ENCODE assay signal across 9 mouse cellular contexts in the genomic region with DNA sequence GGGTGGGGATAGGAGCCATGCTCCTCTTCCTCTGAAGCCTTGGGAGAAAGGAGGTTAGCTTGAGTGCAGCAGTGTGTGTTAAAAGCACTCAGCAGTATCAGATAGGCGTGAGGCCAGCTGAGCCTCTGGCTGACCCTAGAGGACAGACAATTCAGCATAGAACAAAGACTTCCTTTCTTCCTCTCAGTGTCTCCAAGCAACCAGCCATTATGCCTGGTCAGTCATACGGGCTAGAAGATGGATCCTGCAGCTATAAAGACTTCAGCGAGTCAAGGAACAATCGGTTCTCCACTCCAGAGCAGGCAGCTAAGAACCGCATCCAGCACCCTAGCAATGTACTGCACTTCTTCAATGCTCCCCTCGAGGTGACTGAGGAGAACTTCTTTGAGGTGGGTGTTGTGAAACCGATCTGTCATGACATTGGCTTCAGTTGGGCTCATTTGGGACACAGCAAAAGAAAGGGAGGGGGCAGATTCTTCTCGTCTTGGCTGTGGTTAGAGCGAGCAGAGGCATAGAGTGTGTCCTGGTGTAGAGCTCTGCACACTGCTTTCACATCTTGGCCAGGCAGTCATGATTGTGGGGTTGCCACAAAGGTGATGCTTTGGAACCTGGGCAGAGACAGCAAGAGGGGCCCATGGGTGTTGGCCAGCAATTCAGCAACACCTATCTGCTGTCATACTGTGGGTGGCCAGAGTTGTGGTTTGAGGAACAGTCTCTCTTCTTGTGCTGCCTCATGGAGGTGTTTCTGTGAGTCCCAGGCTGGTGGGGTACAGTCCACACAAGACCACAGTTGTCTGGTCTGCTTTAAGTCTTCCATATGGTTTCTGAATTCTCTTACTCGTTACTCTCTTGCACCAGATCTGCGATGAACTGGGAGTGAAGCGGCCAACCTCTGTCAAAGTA. TPM values are rescaled to one million over a fixed set of nuclear protein-coding genes. Genes with fewer than 3 reads are reported as not detected.
A peak's percentile ranks its signal among the peaks of the same experiment; 100 is the strongest.
DNase-seq lines count a peak whose midpoint lies in the region; ATAC-seq and TF ChIP-seq lines count a peak whose summit lies in the region.
"Had no signal": no experiment of that assay in that cellular context is flagged by ENCODE, and none has a peak within 500 bp of the region (broad histone marks: within the 10 kb centered on the region; RNA-seq: fewer than 3 reads in every experiment).

No protein-coding gene starts in this region.

- no peaks in the 10 kb centered on the region for H3K27me3 ChIP-seq in kidney, embryonic 14.5 days (ENCODE audit: control insufficient read depth, insufficient read depth, low read length)
- no peaks in the 10 kb centered on the region for H3K27me3 ChIP-seq in embryonic facial prominence, embryonic 10.5 days (replicated peaks; ENCODE audit: low read depth, poor library complexity, severe bottlenecking)
- no peaks in the 10 kb centered on the region for H3K27me3 ChIP-seq in hindbrain, embryonic 14.5 days (ENCODE audit: control insufficient read depth, insufficient read depth, low read length)
- no peaks in the 10 kb centered on the region for H3K27me3 ChIP-seq in stomach, postnatal 0 days (ENCODE audit: control insufficient read depth, insufficient read depth, low read length)
- H3K27me3 ChIP-seq: liver, embryonic 13.5 days had no signal

- peaks cover 73% of the 10 kb centered on the region for H3K36me3 ChIP-seq in kidney, embryonic 14.5 days (ENCODE audit: control insufficient read depth, insufficient read depth, low read length)
- H3K36me3 ChIP-seq in embryonic facial prominence, embryonic 10.5 days (replicated peaks): peaks cover 82% of the 10 kb centered on the region
- peaks cover 80% of the 10 kb centered on the region for H3K36me3 ChIP-seq in hindbrain, embryonic 14.5 days (replicated peaks; ENCODE audit: control insufficient read depth, insufficient read depth)
- peaks cover 57% of the 10 kb centered on the region for H3K36me3 ChIP-seq in stomach, postnatal 0 days (ENCODE audit: control insufficient read depth, insufficient read depth, low read length)

- no peak overlapping the region for H3K4me2 ChIP-seq in kidney, embryonic 14.5 days (replicated peaks; ENCODE audit: low read depth, low read length)
- H3K4me2 ChIP-seq in hindbrain, embryonic 14.5 days (replicated peaks): no peak overlapping the region
- H3K4me2 ChIP-seq in stomach, postnatal 0 days (replicated peaks; ENCODE audit: low read depth): no peak overlapping the region
- H3K4me2 ChIP-seq: liver, embryonic 13.5 days had no signal

- H3K4me3 ChIP-seq in kidney, embryonic 14.5 days (ENCODE audit: low read length): no peak overlapping the region
- H3K4me3 ChIP-seq in embryonic facial prominence, embryonic 10.5 days: peak overlapping the region; percentile 19; the same call in 1 of the 2 replicates
- H3K4me3 ChIP-seq in hindbrain, embryonic 14.5 days (replicated peaks; ENCODE audit: low read length): no peak overlapping the region
- H3K4me3 ChIP-seq in stomach, postnatal 0 days (ENCODE audit: low read depth, low read length): no peak overlapping the region
- H3K4me3 ChIP-seq: liver, embryonic 13.5 days had no signal

- no peak for TF ChIP-seq EP300 in stomach, postnatal 0 days (optimal IDR thresholded peaks at IDR 0.05)

- 69% methylated on average over 12 of the region's 12 CpGs for WGBS in kidney, embryonic 14.5 days
- WGBS in embryonic facial prominence, embryonic 10.5 days: 65% methylated on average over 12 of the region's 12 CpGs
- 29% methylated on average over 12 of the region's 12 CpGs for WGBS in hindbrain, embryonic 14.5 days
- 65% methylated on average over 12 of the region's 12 CpGs for WGBS in stomach, postnatal 0 days

- no peak overlapping the region for H3K27ac ChIP-seq in kidney, embryonic 14.5 days (ENCODE audit: low read depth, low read length)
- H3K27ac ChIP-seq in embryonic facial prominence, embryonic 10.5 days (replicated peaks): peak overlapping the region; percentile 62
- peak overlapping the region; percentile 26; the same call in 1 of the 2 replicates for H3K27ac ChIP-seq in hindbrain, embryonic 14.5 days
- peak overlapping the region; percentile 75 for H3K27ac ChIP-seq in stomach, postnatal 0 days (replicated peaks)
- H3K27ac ChIP-seq: liver, embryonic 13.5 days had no signal

- DNase-seq in kidney, adult 11 months: peak; percentile 64
- peak; percentile 31 for DNase-seq in embryonic facial prominence, embryonic 10.5 days (ENCODE audit: low spot score)
- DNase-seq in hindbrain, embryonic 14.5 days (ENCODE audit: low spot score): no peak
- peak; percentile 73 for DNase-seq in lung, postnatal 14 days
- no peak for DNase-seq in stomach, postnatal 0 days (ENCODE audit: low spot score)
- DNase-seq in cerebellum, postnatal 36 days: no peak
- DNase-seq in thymus, postnatal 10 days (ENCODE audit: low spot score in 2 of 2): no peak
- DNase-seq: liver, embryonic 13.5 days had no signal

- no peaks in the 10 kb centered on the region for H3K9me3 ChIP-seq in kidney, embryonic 14.5 days (ENCODE audit: control insufficient read depth, low read length)
- no peaks in the 10 kb centered on the region for H3K9me3 ChIP-seq in embryonic facial prominence, embryonic 10.5 days
- no peaks in the 10 kb centered on the region for H3K9me3 ChIP-seq in hindbrain, embryonic 14.5 days (ENCODE audit: control insufficient read depth, low read length)
- no peaks in the 10 kb centered on the region for H3K9me3 ChIP-seq in stomach, postnatal 0 days (ENCODE audit: control insufficient read depth, low read length)
- H3K9me3 ChIP-seq: liver, embryonic 13.5 days had no signal

- no peak overlapping the region for H3K9ac ChIP-seq in kidney, embryonic 14.5 days (ENCODE audit: low read depth, low read length)
- no peak overlapping the region for H3K9ac ChIP-seq in hindbrain, embryonic 14.5 days
- no peak overlapping the region for H3K9ac ChIP-seq in stomach, postnatal 0 days (ENCODE audit: low read length)
- H3K9ac ChIP-seq: liver, embryonic 13.5 days had no signal

- no peak for ATAC-seq in kidney, embryonic 14.5 days (ENCODE audit: low FRiP score, low TSS enrichment)
- peak; percentile 10; the same call in 1 of the 2 replicates for ATAC-seq in hindbrain, embryonic 14.5 days (ENCODE audit: low FRiP score)
- ATAC-seq in stomach, postnatal 0 days (ENCODE audit: low FRiP score, low TSS enrichment): no peak

- H3K4me1 ChIP-seq in kidney, embryonic 14.5 days (ENCODE audit: control insufficient read depth, insufficient read depth, low read length): peaks cover 10% of the 10 kb centered on the region
- H3K4me1 ChIP-seq in embryonic facial prominence, embryonic 10.5 days: peaks cover 62% of the 10 kb centered on the region
- H3K4me1 ChIP-seq in hindbrain, embryonic 14.5 days (replicated peaks; ENCODE audit: control insufficient read depth, insufficient read depth, low read length): peaks cover 13% of the 10 kb centered on the region
- no peaks in the 10 kb centered on the region for H3K4me1 ChIP-seq in stomach, postnatal 0 days (replicated peaks; ENCODE audit: control insufficient read depth, insufficient read depth)

- TF ChIP-seq CTCF in stomach, postnatal 0 days (IDR thresholded peaks at IDR 0.05; ENCODE audit: low read depth): no peak

RNA-seq across cellular contexts. Expression of a gene that starts 4.4 kb away (rescaled TPM):
- 134 and 150 TPM in 2 replicates for polyA plus RNA-seq in kidney, embryonic 14.5 days (2014; fragmentation: Nextera tagmentation; extraction: Ambion mirVana)
- polyA plus RNA-seq in embryonic facial prominence, embryonic 10.5 days (2016; fragmentation: Nextera tagmentation; extraction: Ambion mirVana): 75.8 and 81.7 TPM in 2 replicates
- polyA plus RNA-seq in hindbrain, embryonic 14.5 days (2014; fragmentation: Nextera tagmentation; extraction: Ambion mirVana): 92.6 and 99.0 TPM in 2 replicates
- 426 and 435 TPM in 2 replicates for polyA plus RNA-seq in stomach, postnatal 0 days (2015; fragmentation: Nextera tagmentation; extraction: Ambion mirVana)

RNA-seq across cellular contexts. Expression of a gene that starts 12.3 kb away (rescaled TPM):
- 283 and 322 TPM in 2 replicates for polyA plus RNA-seq in kidney, embryonic 14.5 days (2014; fragmentation: Nextera tagmentation; extraction: Ambion mirVana)
- 325 and 346 TPM in 2 replicates for polyA plus RNA-seq in embryonic facial prominence, embryonic 10.5 days (2016; fragmentation: Nextera tagmentation; extraction: Ambion mirVana)
- 142 and 150 TPM in 2 replicates for polyA plus RNA-seq in hindbrain, embryonic 14.5 days (2014; fragmentation: Nextera tagmentation; extraction: Ambion mirVana)
- 153 and 156 TPM in 2 replicates for polyA plus RNA-seq in stomach, postnatal 0 days (2015; fragmentation: Nextera tagmentation; extraction: Ambion mirVana)

RNA-seq across cellular contexts. Expression of a gene that starts 13.0 kb away (rescaled TPM):
- polyA plus RNA-seq in kidney, embryonic 14.5 days (2014; fragmentation: Nextera tagmentation; extraction: Ambion mirVana): 3.8 and 3.9 TPM in 2 replicates
- polyA plus RNA-seq in embryonic facial prominence, embryonic 10.5 days (2016; fragmentation: Nextera tagmentation; extraction: Ambion mirVana): 4.4 and 4.9 TPM in 2 replicates
- polyA plus RNA-seq in hindbrain, embryonic 14.5 days (2014; fragmentation: Nextera tagmentation; extraction: Ambion mirVana): 2.8 and 3.2 TPM in 2 replicates
- 469 and 489 TPM in 2 replicates for polyA plus RNA-seq in stomach, postnatal 0 days (2015; fragmentation: Nextera tagmentation; extraction: Ambion mirVana)

RNA-seq across cellular contexts. Expression of a gene that starts 31.8 kb away (rescaled TPM):
- 2.9 and 5.6 TPM in 2 replicates for polyA plus RNA-seq in kidney, embryonic 14.5 days (2014; fragmentation: Nextera tagmentation; extraction: Ambion mirVana)
- 2.2 and 2.8 TPM in 2 replicates for polyA plus RNA-seq in embryonic facial prominence, embryonic 10.5 days (2016; fragmentation: Nextera tagmentation; extraction: Ambion mirVana)
- polyA plus RNA-seq in hindbrain, embryonic 14.5 days (2014; fragmentation: Nextera tagmentation; extraction: Ambion mirVana): 1.4 and 2.7 TPM in 2 replicates
- polyA plus RNA-seq in stomach, postnatal 0 days (2015; fragmentation: Nextera tagmentation; extraction: Ambion mirVana): 2.1 and 2.6 TPM in 2 replicates

RNA-seq across cellular contexts. Expression of a gene that starts 43.0 kb away (rescaled TPM):
- polyA plus RNA-seq in kidney, embryonic 14.5 days (2014; fragmentation: Nextera tagmentation; extraction: Ambion mirVana): 1.1 and 4.0 TPM in 2 replicates
- 0.63 and 1.9 TPM in 2 replicates for polyA plus RNA-seq in embryonic facial prominence, embryonic 10.5 days (2016; fragmentation: Nextera tagmentation; extraction: Ambion mirVana)
- 2.9 and 3.0 TPM in 2 replicates for polyA plus RNA-seq in hindbrain, embryonic 14.5 days (2014; fragmentation: Nextera tagmentation; extraction: Ambion mirVana)
- polyA plus RNA-seq in stomach, postnatal 0 days (2015; fragmentation: Nextera tagmentation; extraction: Ambion mirVana): 296 and 301 TPM in 2 replicates

Comparison
In these comparisons a context has a peak if more than half of its experiments do, and no peak if none do; other contexts are left out.
1. DNase-seq: peak in kidney, adult 11 months (single experiment), embryonic facial prominence, embryonic 10.5 days (single experiment) and lung, postnatal 14 days (single experiment); none in hindbrain, embryonic 14.5 days (single experiment), stomach, postnatal 0 days (single experiment), cerebellum, postnatal 36 days (0 of 2) and thymus, postnatal 10 days (0 of 2).
2. RNA of a gene that starts 13.0 kb away (polyA plus RNA-seq): 469 to 489 TPM in stomach, postnatal 0 days; 4.4 to 4.9 TPM in embryonic facial prominence, embryonic 10.5 days, 3.8 to 3.9 TPM in kidney, embryonic 14.5 days and 2.8 to 3.2 TPM in hindbrain, embryonic 14.5 days; every median in the first group is over 10 times any median in the second.